Mouse (Mus musculus) mesoderm, embryonic 11.5 days (tissue): Measurements from ENCODE around the gene Rpl13a.
"Not testable (repeated sequence)": the region's sequence is repeated elsewhere in the genome, so short reads cannot be mapped to it uniquely, and the experiment has no call there.

Source experiments
- DNase-seq: peaks from one replicate; pipeline ENCODE4 v3.0.0-alpha.2; 2012; ENCODE audit warnings: low read depth, low spot score

The Rpl13a gene

DNA sequence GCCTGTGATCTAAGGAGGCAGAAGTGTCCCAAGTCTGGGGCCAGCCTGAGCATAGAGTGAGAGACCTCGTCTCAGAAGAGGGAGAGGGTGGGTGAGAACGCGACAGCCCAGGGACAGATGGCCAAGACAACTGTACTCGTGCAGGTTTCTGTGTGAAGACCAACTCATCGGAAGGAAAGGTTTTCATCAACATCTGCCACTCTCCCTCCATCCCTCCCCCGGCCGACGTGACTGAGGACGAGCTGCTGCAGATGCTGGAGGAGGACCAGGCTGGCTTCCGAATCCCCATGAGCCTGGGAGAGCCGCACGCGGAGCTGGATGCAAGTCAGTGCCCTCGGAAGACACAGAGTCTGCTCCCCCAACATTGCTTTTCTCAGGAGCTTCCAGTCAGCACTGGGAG is 28.9 kb upstream of the Rpl13a start:
- DNase-seq = no peak

DNA sequence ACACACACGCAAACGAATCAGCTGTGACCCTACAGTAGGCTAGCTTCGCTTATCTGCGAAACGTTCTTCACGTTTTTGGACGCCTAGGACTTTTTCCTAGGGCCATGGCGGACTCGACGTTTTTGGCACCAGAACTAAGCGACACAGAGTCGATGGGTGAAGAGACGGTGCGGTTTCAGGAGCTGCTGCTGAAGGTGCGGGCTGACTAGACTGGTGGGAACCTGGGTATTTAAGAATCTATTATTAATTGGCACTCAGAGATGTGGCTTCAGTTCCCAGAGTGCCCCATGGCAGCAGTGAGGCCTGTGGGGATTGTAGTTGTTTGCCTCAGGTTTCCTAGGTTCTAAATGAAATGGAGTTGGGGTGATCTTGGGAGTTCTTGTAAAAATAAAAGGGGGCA is 27.6 kb upstream of the Rpl13a start:
- DNase-seq = no peak

DNA sequence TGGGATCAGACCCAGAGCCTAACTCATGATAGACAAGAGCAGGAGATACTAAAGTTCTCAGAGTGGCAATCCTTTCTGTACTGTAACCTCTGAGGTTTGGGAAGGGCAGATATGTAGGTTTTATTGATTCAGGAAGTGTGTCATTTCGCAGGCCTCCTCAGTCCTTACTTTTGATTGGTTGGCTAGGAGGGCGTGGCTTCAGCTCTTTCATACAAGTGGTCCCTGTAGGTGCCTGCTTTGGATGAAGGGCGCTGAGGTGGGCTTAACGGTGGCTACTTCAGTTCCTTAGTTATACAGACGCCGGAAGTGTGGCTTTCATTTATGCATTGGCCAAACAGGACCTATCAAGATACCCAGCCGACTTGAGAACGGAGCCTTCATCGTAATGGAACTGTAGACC is 27.0 kb upstream of the Rpl13a start:
- no peak for DNase-seq

DNA sequence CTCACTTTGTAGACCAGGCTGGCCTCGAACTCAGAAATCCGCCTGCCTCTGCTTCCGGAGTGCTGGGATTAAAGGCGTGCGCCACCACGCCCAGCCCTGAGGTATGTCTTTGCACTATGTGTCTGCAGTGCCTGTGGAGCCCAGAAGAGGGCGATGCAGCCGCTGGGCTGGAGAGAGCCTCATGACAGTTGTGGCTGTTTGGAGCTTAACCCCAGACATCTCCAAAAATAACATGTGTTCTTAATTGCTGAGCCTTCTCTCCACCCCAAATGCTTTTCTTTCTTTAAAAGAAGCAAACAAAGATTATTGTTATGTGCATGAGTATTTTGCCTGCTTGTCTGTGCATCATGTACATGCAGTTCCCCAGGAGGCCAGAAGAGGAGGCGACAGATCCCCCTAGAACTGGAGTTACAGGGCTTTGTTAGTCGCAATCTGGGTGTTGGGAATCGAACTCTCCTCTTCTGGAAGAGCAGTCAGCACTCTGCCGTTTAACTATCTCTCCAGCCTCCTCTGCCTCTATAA is 26.5 kb upstream of the Rpl13a start:
- DNase-seq = peak; percentile 54

DNA sequence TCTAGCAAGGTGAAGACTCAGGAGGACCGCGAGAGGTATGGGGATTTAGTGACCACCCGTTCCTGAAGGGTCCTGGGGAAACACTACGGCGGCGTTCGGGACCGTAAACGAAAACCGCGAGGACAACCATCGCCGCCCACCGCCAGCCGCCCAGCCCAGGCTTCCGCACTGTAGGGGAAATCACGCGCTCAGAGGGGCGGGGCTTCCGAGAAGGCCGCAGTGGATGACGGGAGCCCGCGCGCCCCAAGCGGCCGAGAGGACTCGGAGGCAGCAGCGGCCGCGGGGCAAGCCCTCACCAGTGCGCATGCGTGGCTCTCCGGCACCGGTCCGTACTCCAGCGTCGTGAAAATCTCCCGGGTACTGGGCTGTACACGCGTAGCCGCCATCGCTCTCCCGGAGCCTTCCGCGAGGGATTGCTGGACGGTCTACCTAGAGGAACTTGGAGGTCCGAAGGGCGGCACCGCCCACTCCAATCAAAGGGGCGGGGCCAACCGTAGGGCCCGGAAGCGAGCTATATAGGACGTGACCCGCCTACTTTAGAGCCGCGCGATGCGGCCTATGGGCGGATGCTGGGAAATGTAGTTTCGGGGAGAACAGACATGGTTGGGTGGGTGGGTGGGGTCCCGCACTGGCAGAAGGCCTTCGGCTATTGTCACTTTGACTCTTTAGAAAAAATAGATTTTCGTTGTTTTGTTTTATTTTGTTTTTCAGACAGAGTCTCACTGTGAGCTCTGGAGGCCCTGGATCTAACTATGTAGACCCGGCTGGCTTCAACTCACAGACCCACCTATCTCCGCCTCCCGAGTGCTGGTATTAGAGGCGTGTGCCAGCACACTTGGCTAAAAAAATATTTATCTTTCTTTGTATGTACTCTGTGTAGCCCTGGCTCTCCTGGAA is 25.8 kb upstream of the Rpl13a start, which contains the start of the genes Pih1d1 and Aldh16a1:
Pih1d1 (plus strand) TSS at position 208 of the 897 bp plus-strand sequence.
Aldh16a1 (minus strand) TSS at position 489 of the 897 bp plus-strand sequence.
- peak; percentile 95 for DNase-seq

DNA sequence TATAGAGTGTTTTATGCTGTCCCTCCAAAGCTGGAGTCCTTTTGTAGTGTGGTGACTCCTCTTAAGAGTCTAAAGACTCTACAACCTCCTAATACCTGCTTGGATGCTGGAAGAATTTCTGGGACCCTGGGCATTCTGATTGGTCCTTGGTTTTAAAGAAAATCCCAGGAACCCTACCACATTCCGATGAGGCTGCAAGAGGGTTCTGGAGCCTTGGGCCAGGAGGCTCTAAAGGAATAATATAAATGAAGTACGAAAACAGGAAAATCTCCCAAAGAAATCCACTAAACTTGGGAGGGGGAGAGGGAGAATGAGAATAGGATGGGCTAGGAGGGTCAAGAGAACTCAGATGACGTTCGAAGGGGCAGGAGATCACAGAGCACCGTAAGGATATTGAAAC is 25.0 kb upstream of the Rpl13a start:
- no peak for DNase-seq

DNA sequence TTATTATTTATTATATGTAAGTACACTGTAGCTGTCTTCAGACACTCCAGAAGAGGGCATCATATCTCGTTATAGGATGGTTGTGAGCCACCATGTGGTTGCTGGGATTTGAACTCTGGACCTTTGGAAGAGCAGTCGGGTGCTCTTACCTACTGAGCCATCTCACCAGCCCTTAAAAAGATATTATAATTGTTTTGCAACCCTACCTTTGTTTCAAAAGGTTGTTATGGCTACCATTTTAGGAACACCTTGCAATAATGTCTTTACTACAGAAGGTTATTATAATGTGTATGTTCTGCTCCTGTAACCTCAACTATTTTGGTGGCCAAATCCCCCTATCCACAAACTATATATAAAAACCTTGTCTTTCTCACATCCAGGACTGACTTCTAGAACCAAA is 24.5 kb upstream of the Rpl13a start:
- not testable (repeated sequence) for DNase-seq

DNA sequence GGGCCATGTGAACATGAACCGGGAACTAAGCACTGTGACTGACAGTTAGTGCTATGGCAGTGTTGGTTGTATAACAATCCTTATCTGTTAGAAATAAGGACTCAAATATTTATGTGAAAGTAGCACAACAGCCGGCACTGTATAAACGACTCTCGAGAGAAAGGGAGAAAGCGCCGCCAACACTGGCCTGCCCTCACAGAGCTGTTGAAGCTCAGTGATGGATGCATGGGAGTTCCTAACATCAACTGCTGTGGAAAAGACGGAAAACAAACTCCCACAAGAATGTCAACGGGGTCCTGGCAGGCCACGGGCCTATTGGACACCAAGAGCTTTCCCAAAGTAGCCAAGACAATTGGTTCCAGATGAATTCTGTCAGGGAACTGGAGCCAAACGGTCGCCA is 22.7 kb upstream of the Rpl13a start:
- DNase-seq = no peak

DNA sequence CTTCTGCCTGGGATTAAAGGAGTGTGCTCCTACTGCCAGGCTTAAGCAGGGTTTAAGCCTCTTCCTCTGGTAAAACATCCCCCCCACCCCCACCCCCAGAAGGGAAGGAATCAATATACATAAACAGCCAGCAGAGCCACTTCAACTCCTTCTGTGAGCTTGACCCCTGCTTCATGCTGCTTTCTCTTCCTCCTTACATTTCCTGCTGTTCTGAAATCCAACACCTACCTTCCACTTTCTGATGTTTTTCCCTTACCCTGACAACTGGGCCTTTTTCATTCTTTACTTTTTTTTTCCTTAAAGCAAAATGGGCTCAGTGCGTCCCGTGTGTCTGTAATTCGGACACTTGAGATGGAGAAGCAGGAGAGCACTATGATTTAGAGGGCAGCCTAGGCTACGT is 21.8 kb upstream of the Rpl13a start:
- DNase-seq = no peak

DNA sequence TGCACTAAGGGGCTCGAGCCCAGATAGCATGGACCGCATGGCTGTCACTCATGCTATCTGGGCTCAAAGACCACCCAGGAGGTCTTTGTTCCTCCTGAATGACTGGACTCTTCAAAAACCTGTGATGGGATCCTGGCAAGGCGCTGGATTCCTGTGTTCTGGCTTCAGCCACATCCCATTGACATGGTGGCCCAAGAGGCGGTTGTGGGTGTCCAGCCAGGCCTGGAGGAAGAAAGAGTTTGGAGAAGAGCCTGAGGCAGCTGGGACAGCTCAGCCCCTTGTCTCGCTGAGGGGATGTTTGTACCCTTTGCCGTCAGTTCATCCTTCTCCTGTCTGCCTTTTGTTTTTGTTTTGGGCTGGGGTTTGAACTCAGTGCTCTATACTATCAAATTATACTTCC is 21.0 kb upstream of the Rpl13a start:
- no peak for DNase-seq

DNA sequence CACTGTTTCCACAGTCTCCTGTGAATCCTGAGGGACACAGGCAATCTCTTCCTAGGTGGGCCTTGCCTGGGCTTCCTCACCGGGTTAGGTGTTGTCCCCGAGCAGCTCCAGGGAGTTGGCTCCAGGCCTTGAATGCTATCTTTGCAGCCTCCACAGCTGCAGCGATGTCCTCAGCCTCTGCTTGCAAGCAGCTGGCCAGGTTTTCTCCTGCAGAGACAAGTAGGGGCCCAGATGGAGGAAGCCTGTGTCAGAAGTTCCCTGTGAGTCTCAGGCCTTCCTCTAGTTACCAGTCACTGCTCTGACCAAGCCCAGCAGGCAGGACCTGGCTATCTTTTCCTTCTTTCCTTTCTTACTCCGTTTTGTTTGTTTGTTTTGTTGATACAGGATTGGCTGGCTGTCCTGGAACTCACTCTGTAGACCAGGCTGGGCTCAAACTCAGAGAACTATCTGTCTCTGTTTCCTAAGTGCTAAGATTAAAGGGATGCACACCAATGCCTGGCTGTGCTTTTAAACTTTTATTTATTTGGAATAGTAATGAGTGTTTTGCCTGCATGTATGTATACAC is 20.1 kb upstream of the Rpl13a start:
- DNase-seq = no peak

DNA sequence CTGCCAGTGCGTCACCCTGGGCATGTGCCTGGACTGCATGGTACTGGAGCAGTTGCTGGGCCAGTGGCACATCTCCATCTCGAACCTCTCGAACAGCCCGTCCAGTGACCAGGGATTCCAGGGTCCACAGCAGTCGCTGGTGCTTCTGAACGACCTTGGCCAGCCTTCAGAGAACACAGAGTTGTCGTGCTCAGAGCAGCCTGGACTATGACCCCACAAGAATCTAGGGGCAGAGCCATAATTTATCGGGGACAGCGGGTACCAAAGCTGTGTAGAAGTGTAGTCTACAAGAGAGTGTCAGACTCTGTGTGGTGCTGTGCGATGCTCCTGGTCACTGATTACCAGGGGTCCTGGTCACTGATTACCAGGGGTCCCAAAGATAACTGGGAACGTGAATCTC is 19.3 kb upstream of the Rpl13a start:
- no peak for DNase-seq

DNA sequence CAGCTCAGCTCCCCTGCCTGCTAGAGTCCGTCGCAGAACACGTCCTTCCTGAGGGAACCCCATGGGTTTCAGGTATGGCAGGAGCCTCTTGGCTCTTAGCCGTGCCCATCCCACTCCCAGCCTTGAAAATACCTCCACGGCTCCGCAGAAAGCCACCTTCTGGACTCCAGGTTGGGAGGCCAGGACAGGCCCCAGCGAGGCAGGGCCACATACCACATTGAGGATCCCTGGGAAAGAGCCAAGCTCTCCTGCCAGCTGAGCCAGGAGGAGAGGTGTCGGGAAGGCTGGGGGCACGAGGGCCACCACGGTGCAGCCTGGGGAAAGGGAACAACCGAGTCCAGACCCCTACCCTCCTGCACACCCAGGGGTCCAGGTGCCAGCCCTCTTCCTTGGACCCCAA is 18.7 kb upstream of the Rpl13a start:
- no peak for DNase-seq

DNA sequence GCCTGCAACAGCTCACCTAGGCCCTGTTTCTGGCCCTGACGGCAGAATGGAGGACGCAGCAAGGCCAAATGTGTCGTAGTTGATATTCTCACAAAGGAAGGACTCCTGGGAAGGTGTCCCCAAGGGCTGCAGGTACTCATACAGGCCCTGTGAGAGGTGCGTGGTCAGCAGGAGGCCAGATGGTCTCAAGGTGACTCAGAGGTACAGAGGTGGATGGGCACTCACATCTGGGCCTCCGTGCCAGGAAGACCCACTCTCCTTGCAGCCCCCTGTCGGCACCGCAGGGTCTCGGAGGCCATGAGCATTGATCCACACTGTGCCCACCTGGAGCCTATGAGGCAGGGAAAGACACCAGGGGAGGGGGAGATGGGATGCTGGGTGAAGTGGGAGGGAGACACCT is 16.9 kb upstream of the Rpl13a start:
- no peak for DNase-seq

DNA sequence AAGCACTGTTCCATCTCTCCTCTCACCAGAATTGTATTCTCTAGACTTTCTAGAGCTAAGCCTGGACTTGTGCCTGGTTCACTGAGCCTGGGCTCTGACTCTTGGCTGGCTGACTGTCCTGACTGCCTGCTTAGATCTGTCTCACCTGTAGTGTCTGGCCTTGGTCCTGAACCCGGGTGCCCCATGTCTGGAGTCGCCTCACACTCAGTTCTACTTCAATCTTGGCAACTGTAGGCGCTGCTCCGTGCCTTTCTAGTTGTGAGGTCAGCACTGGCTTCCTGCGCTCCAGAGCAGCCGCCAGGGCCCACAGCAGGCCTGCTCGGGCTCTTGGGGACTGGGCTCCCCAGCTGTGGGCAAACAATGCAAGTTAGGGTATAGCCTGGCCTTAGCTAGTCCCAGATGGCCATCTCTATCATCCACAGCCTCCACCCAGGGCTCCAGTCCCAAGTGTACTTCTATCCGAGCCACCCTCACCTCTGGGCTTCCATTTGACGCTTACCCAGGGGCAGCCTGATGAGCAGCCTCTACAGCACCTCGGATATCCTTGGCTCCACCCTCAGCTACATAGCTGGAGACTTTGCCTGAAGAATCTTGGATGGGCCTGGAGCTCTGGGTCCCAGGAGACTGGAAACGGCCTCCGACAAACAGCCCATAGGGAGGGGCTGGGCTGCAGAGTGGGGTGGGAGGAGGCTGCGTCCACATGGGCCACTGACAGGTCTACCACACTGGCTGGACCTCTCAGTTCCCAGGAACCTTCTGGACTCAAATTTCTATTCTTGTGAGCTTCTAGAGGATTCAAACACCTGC is 16.0 kb upstream of the Rpl13a start:
- no peak for DNase-seq

DNA sequence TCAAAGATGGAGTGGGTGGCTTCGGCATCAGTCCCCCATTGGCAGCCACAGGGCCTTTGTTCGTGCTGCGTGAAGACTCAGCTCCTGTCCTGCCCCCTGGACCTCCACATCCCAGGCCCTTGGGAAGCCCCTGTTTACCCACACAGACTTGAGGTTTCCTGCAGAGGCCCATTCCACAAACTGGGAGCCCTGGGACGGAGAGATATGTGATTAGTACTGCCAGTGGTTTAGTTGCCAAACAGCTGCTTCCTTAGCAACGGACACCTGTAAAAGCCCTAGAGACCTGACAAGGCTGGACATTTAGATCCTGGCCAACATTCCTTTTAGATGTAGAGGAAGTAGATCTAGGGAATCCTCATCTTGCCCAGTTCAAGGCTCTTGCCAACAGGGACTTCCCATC is 13.4 kb upstream of the Rpl13a start:
- no peak for DNase-seq

DNA sequence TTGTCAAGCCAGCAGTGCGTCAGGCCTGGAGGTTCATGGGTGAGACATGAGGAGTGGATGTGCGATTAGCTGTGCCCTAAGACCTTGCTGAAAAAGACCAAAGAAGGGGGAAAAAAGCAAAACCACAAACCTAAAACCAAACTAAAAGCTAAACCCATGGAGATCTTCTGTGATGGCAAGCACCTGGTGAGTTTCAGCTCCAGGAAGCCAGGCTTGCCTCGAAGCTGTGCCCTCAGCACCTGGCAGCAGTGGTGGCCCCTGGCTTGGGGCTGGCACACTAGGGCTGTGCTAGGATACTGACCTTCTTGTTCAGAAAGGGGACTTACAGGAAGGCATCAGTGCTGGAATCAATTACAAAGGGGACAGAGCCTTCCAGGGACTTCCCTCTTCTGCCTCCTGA is 12.8 kb upstream of the Rpl13a start:
- no peak for DNase-seq

DNA sequence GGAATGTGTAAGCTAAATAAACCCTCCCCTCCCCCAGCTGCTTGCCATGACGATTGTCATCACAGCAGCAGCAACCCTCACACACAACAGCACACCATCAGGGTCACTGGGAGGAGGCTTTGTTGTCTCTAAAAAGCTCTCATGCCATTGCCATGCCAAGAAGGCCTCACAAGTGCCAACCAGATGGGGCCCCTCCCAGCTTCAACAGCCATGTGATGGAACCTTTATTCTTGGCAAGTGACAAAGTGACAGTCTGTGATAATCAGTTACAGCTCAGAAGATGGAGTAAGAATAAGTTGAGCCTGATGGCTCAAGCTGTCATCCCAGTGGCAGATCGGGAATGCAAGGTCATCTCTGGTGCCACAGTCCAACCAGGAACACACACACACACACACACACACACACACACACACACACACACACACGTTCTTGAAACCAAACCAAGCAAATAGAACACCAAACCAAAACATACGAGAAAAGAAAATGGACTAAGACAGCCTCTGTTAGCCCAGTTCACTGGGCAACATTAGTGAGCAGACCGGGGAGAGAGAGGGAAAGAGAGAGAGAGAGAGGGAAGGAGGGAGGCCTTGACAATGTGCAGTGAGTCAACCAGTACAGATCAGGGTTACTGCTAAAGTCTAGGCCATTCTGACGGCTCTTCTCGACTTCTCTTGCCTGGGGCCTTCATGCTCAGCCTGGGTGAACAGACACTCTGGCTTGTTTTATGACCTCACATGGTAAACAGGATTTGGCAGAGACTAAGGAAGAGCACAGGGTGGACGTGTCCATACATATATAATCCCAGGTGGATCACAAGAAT is 11.6 kb upstream of the Rpl13a start:
- no peak for DNase-seq

DNA sequence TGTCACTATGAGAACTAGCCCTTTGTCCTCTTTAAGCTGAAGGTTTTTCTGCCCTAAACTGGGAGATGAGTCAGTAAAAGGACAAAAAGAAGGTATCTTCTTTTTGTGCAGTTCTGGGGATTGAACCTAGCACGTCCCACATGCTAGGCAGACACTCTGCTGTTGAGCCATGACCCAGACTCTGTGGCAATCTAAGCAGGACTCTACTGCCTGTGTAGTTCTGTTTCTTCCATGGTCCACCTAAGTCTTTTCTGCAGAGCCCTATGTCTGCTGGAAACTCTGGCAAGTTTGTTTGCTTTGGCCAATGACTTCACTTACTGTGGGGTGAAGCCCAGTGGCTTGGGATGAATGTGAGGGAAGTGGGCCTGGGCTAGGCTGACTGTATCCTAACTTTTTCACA is 9.8 kb upstream of the Rpl13a start:
- DNase-seq = no peak

DNA sequence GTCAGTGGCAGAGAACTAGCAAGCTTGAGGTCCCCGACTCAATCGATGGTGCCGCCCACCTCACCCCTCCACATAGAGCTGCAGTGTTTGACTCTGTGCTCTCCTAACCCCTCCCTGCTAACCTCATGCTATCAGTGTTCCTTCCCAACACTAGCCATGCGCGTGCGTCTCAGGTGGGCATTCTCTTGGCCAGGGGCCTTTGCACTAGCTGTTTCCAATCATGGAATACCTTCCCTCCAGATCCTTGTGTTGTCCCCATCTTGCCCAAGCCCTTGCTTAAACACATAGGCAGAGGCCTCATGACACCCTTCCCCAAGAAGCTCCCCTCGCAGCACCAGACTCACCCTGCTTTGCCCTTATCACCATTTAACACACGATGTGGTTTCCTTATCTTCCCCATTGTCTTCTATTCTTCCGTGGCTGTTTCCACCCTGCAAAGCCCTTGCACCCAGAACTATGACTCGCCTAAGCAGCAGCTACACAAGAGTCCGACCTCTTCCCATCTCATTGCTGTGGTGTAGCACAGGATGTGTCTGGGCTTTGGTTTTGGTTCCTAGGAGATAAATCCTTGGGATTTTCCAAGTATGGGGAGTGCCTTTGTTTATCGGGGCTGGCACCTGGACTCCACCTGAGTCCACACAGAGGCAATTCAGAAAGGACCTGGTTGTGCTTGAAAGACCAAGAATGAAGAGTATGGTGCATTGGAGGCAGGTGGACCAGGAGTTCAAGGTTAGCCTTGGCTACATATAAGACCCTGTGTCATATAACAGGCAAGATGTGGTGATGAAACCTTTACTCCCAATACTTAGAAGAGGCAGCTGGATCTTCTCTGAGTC is 8.8 kb upstream of the Rpl13a start:
- DNase-seq = no peak
